Mouse (Mus musculus) urinary bladder, postnatal 4 days (tissue): ENCODE results near the gene Hist1h4j.
"Not testable (repeated sequence)": the region's sequence is repeated elsewhere in the genome, so short reads cannot be mapped to it uniquely, and the experiment has no call there.

Source experiments
- DNase-seq, 2 experiments: peaks; one replicate each; pipeline ENCODE4 v3.0.0; 2021 to 2022; ENCODE audit warnings: low spot score in 2 of 2

Gene Hist1h4j

GRCm38 (mm10) chr13:21734906-21735767 is at the start of gene Hist1h4j:
Gene Hist1h4j, plus strand, starts transcription at chr13:21735064.
- DNase-seq, result peak; percentile 71 to 84

GRCm38 (mm10) chr13:21697811-21698210 is 37.1 kb upstream of the Hist1h4j start, which contains the start of gene Olfr1359:
Gene Olfr1359, plus strand, starts transcription at chr13:21698111.
- DNase-seq, result no peak

- DNase-seq, result no peak
These were observed 28.2 kb upstream of the Hist1h4j start for GRCm38 (mm10) chr13:21706669-21707068.

GRCm38 (mm10) chr13:21710031-21710711 is 24.7 kb upstream of the Hist1h4j start:
- peak; percentile 79 to 91 for DNase-seq

GRCm38 (mm10) chr13:21710821-21711525 is 23.9 kb upstream of the Hist1h4j start:
- DNase-seq, result peak; percentile 59 to 68

GRCm38 (mm10) chr13:21711698-21712097 is 23.2 kb upstream of the Hist1h4j start:
- no peak for DNase-seq

GRCm38 (mm10) chr13:21714725-21715124 is 20.1 kb upstream of the Hist1h4j start:
- no peak for DNase-seq

GRCm38 (mm10) chr13:21715131-21715863 is 19.6 kb upstream of the Hist1h4j start:
- DNase-seq, result no peak

GRCm38 (mm10) chr13:21715864-21716539 is 18.9 kb upstream of the Hist1h4j start, which contains the start of the genes Hist1h2bl and Hist1h2ai:
Gene Hist1h2bl, minus strand, starts transcription at chr13:21716143.
Gene Hist1h2ai, plus strand, starts transcription at chr13:21716422.
- peak; percentile 65 to 69 for DNase-seq

- DNase-seq, result not testable (repeated sequence)
These were observed 18.1 kb upstream of the Hist1h4j start for GRCm38 (mm10) chr13:21716540-21717391.

- DNase-seq, result peak; percentile 72 to 77
These were observed 17.2 kb upstream of the Hist1h4j start, which contains the start of gene Hist1h3h for GRCm38 (mm10) chr13:21717397-21718357. Gene Hist1h3h, plus strand, starts transcription at chr13:21717659.

- no peak for DNase-seq
These were observed 16.3 kb upstream of the Hist1h4j start for GRCm38 (mm10) chr13:21718381-21719080.

GRCm38 (mm10) chr13:21721107-21721756 is 13.6 kb upstream of the Hist1h4j start:
- DNase-seq, result not testable (repeated sequence)

- peak in 1 of 2 experiments; percentile 54 for DNase-seq
These were observed 13.0 kb upstream of the Hist1h4j start, which contains the start of gene Hist1h2bm for GRCm38 (mm10) chr13:21721757-21722372. Gene Hist1h2bm, plus strand, starts transcription at chr13:21722044.

GRCm38 (mm10) chr13:21722373-21722925 is 12.4 kb upstream of the Hist1h4j start:
- no peak for DNase-seq
